Mouse (Mus musculus): ENCODE results near the gene Tnfsf15. TPM values are rescaled to one million over a fixed set of nuclear protein-coding genes. Genes with fewer than 3 reads are reported as not detected.

Gene Tnfsf15
- polyA plus RNA-seq, 1 experiment from 2014 or later: 0.06 TPM

DNA sequence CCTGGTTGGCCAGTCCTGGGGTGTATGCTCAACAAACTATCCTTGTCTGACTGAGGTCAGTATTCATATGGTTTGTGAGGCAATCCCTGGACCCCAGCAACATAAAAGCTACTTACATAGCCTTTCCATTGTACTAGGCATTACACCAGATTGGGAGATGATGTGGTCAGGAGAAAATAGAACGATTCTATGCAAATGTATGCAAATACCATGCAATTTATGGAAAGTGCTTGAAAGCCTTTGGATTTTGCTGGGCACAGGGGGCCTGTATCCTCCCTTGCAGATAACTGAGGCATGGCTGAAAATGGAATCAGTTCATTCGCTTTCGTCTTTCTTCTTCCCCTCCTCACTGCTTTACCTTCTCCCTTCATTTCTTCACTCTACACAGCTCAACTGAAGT is 63.4 kb downstream of the Tnfsf15 start:
- ATAC-seq (replicated peaks; ENCODE audit: insufficient number of reproducible peaks, insufficient read depth, low FRiP score, low read depth): no peak
- Histone ChIP-seq H3K4me2 (no peak overlapping the region), H3K27ac (no peak overlapping the region), H3K36me3 (no peaks in the 10 kb centered on the region), H3K9ac (no peak overlapping the region), H3K9me3 (replicated peaks) (no peaks in the 10 kb centered on the region), H3K4me3 (no peak overlapping the region), H3K27me3 (no peaks in the 10 kb centered on the region), H3K4me1 (replicated peaks) (no peaks in the 10 kb centered on the region)
- 82% methylated on average over 3 of the region's 3 CpGs for WGBS

Other genes with a start within 250 kb of the Tnfsf15 start
- 1.9 and 2.6 TPM in 2 replicates for gene Whrn, start 249.1 kb downstream of the Tnfsf15 start, polyA plus RNA-seq (2015; fragmentation: Nextera tagmentation; extraction: Ambion mirVana)
- gene Atp6v1g1, start 200.3 kb downstream of the Tnfsf15 start, polyA plus RNA-seq (2015; fragmentation: Nextera tagmentation; extraction: Ambion mirVana): 214 and 229 TPM in 2 replicates
- gene Tmem268, start 186.3 kb downstream of the Tnfsf15 start, polyA plus RNA-seq (2015; fragmentation: Nextera tagmentation; extraction: Ambion mirVana): 4.4 and 5.6 TPM in 2 replicates
- gene Gm11213, start 139.9 kb downstream of the Tnfsf15 start, polyA plus RNA-seq (2015; fragmentation: Nextera tagmentation; extraction: Ambion mirVana): not detected in 2 replicates
- not detected in 2 replicates for gene Tex48, start 122.7 kb downstream of the Tnfsf15 start, polyA plus RNA-seq (2015; fragmentation: Nextera tagmentation; extraction: Ambion mirVana)
- not detected in 2 replicates for gene Gm11214, start 81.7 kb downstream of the Tnfsf15 start, polyA plus RNA-seq (2015; fragmentation: Nextera tagmentation; extraction: Ambion mirVana)
- 0.06 and 0.20 TPM in 2 replicates for gene Tnfsf8, start 116.2 kb upstream of the Tnfsf15 start, polyA plus RNA-seq (2015; fragmentation: Nextera tagmentation; extraction: Ambion mirVana)